Mouse (Mus musculus): Measurements from ENCODE around the gene Tmem53. TPM values are rescaled to one million over a fixed set of nuclear protein-coding genes. Genes with fewer than 3 reads are reported as not detected.

Gene Tmem53
- polyA plus RNA-seq, 1 experiment from 2014 or later, result 6.9 TPM

DNA sequence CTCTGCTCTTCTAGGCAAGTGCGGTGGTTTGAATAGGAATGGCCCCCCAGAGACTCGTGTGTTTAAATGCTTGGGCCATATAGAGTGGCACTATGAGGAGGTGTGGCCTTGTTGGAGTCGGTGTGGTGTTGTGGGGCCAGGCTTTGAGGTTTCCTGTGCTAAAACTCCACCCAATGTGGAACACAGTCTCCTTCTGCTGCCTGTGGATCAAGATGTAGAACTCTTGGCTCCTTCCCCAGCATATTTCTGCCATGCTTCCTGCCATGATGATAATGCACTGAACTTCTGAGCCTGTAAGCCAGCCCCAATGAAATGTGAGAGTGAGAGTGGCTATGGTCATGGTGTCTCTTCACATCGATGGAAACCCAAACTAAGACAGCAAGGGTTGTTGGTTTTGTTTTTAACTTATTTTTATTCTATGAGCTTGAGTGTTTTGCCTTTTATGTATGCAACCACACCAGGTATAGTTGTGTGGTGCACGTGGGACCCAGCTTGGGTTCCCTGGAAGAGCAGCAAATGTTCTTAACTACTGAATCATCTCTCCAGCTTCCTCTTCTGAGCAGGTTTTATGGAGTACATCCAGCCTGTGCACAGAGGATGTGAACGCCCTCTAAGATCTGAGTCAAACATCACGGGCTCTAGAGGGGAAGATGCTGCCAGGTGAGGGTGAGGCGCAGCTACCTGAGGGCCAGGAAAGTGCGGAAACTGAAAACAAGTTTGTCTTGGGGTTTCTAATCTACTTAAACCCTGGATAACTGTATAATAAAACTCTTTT is 30.8 kb upstream of the Tmem53 start:
- Histone ChIP-seq H3K4me3 (ENCODE audit: low read depth, low read length) (no peak overlapping the region), H3K27ac (ENCODE audit: low read depth, low read length) (no peak overlapping the region), H3K9ac (ENCODE audit: low read length) (no peak overlapping the region), H3K27me3 (ENCODE audit: control insufficient read depth, insufficient read depth, low read length) (no peaks in the 10 kb centered on the region), H3K4me1 (ENCODE audit: control insufficient read depth, insufficient read depth, low read length) (no peaks in the 10 kb centered on the region), H3K36me3 (ENCODE audit: control insufficient read depth, insufficient read depth, low read length) (no peaks in the 10 kb centered on the region), H3K4me2 (ENCODE audit: low read depth) (no peak overlapping the region), H3K9me3 (ENCODE audit: control insufficient read depth, low read length) (no peaks in the 10 kb centered on the region)
- 83% methylated on average over 9 of the region's 9 CpGs for WGBS
- DNase-seq (ENCODE audit: low spot score), result no peak
- no peak for ATAC-seq (ENCODE audit: insufficient read depth, low FRiP score, low TSS enrichment)

DNA sequence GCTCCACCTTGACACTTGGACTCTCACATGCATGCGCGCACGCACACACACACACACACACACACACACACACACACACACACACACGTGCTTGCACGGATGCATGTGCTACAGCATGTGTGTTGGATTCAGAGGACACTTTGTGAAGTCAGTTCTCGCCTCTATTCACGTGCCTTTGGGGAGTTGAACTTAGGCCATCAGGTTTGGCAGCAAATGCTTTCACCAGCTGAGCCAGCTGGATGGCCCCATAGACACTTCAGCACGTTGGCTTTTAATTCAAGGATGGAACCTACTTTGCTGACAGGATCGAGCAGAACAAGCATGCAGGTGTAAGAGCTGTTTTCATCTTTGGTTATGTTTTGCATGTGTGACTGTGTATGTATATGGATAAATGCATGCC is 29.9 kb upstream of the Tmem53 start:
- H3K9ac ChIP-seq (ENCODE audit: low read length), result no peak overlapping the region
- H3K4me2 ChIP-seq (ENCODE audit: low read depth), result no peak overlapping the region
- no peak overlapping the region for H3K27ac ChIP-seq (ENCODE audit: low read depth, low read length)
- H3K27me3 ChIP-seq (ENCODE audit: control insufficient read depth, insufficient read depth, low read length), result no peaks in the 10 kb centered on the region
- no peak overlapping the region for H3K4me3 ChIP-seq (ENCODE audit: low read depth, low read length)
- 88% methylated on average over 9 of the region's 9 CpGs for WGBS
- no peaks in the 10 kb centered on the region for H3K36me3 ChIP-seq (ENCODE audit: control insufficient read depth, insufficient read depth, low read length)
- ATAC-seq (ENCODE audit: insufficient read depth, low FRiP score, low TSS enrichment) (no peak), DNase-seq (ENCODE audit: low spot score) (no peak)
- H3K4me1 ChIP-seq (ENCODE audit: control insufficient read depth, insufficient read depth, low read length), result no peaks in the 10 kb centered on the region
- no peaks in the 10 kb centered on the region for H3K9me3 ChIP-seq (ENCODE audit: control insufficient read depth, low read length)

DNA sequence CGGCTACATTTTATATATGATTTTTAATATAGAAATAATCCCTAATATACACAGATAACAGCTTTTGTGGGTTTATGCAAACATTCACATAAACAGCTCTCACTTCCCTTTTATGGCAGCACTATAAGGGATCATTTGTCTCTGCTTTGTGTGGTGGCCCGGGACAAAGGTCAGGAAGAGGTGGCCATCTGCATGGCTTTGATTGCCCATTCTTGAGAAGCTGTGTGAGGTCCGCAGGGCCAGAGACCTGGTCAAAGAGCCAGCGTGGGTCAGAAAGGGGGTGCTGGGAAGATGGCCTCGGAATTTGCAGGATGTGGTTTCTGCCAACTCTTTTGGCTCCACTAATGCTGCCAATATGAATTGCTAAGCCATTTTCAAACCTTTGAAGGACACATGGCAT is 28.8 kb upstream of the Tmem53 start:
- 13% methylated on average over 5 of the region's 5 CpGs for WGBS
- no peak overlapping the region for H3K9ac ChIP-seq (ENCODE audit: low read length)
- no peak overlapping the region for H3K27ac ChIP-seq (ENCODE audit: low read depth, low read length)
- H3K4me2 ChIP-seq (ENCODE audit: low read depth), result no peak overlapping the region
- H3K9me3 ChIP-seq (ENCODE audit: control insufficient read depth, low read length), result no peaks in the 10 kb centered on the region
- no peak for DNase-seq (ENCODE audit: low spot score)
- H3K27me3 ChIP-seq (ENCODE audit: control insufficient read depth, insufficient read depth, low read length), result no peaks in the 10 kb centered on the region
- H3K4me1 ChIP-seq (ENCODE audit: control insufficient read depth, insufficient read depth, low read length), result no peaks in the 10 kb centered on the region
- H3K36me3 ChIP-seq (ENCODE audit: control insufficient read depth, insufficient read depth, low read length), result no peaks in the 10 kb centered on the region
- no peak for ATAC-seq (ENCODE audit: insufficient read depth, low FRiP score, low TSS enrichment)
- H3K4me3 ChIP-seq (ENCODE audit: low read depth, low read length), result no peak overlapping the region

DNA sequence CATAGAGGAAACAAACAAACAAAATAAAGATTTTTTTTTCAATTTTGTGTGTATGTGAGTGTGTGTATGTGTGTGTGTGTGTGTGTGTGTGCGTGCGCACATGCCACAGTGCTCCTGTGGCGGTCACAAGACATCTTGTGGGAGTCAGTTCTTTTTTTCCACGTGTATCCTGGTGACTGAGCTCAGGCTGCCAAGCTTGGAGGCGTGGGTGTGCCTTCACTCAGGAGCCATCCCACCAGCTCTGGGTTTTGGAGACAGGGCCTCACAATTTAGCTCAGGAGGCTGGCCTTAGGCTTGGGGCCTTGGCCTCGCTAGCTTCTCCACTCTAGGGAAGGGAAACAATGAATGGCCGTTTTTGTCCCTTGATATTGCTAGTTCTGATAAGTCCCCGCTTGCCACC is 27.6 kb upstream of the Tmem53 start:
- WGBS, result 72% methylated on average over 8 of the region's 8 CpGs
- Histone ChIP-seq H3K9me3 (ENCODE audit: control insufficient read depth, low read length) (no peaks in the 10 kb centered on the region), H3K9ac (ENCODE audit: low read length) (no peak overlapping the region), H3K4me1 (ENCODE audit: control insufficient read depth, insufficient read depth, low read length) (no peaks in the 10 kb centered on the region), H3K4me2 (ENCODE audit: low read depth) (no peak overlapping the region), H3K36me3 (ENCODE audit: control insufficient read depth, insufficient read depth, low read length) (no peaks in the 10 kb centered on the region), H3K4me3 (ENCODE audit: low read depth, low read length) (no peak overlapping the region), H3K27ac (ENCODE audit: low read depth, low read length) (no peak overlapping the region), H3K27me3 (ENCODE audit: control insufficient read depth, insufficient read depth, low read length) (no peaks in the 10 kb centered on the region)
- ATAC-seq (ENCODE audit: insufficient read depth, low FRiP score, low TSS enrichment), result no peak
- no peak for DNase-seq (ENCODE audit: low spot score)

DNA sequence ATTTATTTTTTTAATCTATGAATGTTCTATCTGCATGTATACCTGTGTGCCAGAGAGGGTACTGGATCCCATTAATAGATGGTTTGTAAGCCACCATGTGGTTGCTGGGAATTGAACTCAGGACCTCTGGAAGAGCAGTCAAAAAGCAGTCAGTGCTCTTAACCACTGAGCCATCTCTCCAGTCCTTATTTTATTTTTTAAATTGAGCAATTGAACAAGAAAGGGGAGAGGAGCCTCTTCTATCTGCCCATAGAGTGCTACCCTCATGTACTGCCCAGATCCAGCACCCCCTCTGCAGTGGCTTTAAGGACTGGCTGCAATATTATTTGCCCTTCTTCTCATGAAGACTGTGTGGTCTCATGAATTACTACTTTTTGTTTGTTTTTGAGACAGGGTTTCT is 26.5 kb upstream of the Tmem53 start:
- no peaks in the 10 kb centered on the region for H3K27me3 ChIP-seq (ENCODE audit: control insufficient read depth, insufficient read depth, low read length)

DNA sequence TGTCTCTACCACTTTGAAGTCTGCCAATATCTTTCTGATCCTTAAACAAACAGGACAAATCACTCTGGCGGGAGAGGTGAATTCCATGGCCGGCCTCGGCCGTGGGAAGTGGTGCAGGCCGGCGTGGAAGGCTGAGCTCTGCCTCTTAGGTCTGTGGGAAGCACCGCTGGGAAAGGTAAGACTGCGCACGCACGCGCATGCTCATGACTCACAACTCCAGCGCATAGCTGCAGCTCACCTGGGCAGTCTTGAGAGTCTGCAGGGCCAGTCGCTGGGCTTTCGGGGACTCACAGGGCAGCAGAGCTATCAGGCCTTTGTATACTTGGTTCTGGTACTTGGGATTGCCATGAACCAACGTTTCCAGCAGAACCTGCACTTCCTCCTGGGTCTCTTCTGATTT is 22.2 kb upstream of the Tmem53 start:
- H3K27me3 ChIP-seq (ENCODE audit: control insufficient read depth, insufficient read depth, low read length), result no peaks in the 10 kb centered on the region
- WGBS, result 77% methylated on average over 15 of the region's 15 CpGs
- DNase-seq (ENCODE audit: low spot score) (no peak), ATAC-seq (ENCODE audit: insufficient read depth, low FRiP score, low TSS enrichment) (no peak)
- H3K4me3 ChIP-seq (ENCODE audit: low read depth, low read length), result no peak overlapping the region
- H3K4me1 ChIP-seq (ENCODE audit: control insufficient read depth, insufficient read depth, low read length), result no peaks in the 10 kb centered on the region
- H3K9ac ChIP-seq (ENCODE audit: low read length), result no peak overlapping the region
- no peaks in the 10 kb centered on the region for H3K9me3 ChIP-seq (ENCODE audit: control insufficient read depth, low read length)
- no peaks in the 10 kb centered on the region for H3K36me3 ChIP-seq (ENCODE audit: control insufficient read depth, insufficient read depth, low read length)
- no peak overlapping the region for H3K27ac ChIP-seq (ENCODE audit: low read depth, low read length)
- H3K4me2 ChIP-seq (ENCODE audit: low read depth), result no peak overlapping the region

More for the DNA sequence above, 26.5 kb upstream of the Tmem53 start:
- H3K4me3 ChIP-seq (ENCODE audit: low read depth, low read length), result no peak overlapping the region
- H3K9ac ChIP-seq (ENCODE audit: low read length), result no peak overlapping the region
- no peak overlapping the region for H3K4me2 ChIP-seq (ENCODE audit: low read depth)
- no peaks in the 10 kb centered on the region for H3K36me3 ChIP-seq (ENCODE audit: control insufficient read depth, insufficient read depth, low read length)
- ATAC-seq (ENCODE audit: insufficient read depth, low FRiP score, low TSS enrichment), result no peak
- H3K27ac ChIP-seq (ENCODE audit: low read depth, low read length), result no peak overlapping the region
- no peaks in the 10 kb centered on the region for H3K4me1 ChIP-seq (ENCODE audit: control insufficient read depth, insufficient read depth, low read length)
- no peaks in the 10 kb centered on the region for H3K9me3 ChIP-seq (ENCODE audit: control insufficient read depth, low read length)
- DNase-seq (ENCODE audit: low spot score), result no peak

DNA sequence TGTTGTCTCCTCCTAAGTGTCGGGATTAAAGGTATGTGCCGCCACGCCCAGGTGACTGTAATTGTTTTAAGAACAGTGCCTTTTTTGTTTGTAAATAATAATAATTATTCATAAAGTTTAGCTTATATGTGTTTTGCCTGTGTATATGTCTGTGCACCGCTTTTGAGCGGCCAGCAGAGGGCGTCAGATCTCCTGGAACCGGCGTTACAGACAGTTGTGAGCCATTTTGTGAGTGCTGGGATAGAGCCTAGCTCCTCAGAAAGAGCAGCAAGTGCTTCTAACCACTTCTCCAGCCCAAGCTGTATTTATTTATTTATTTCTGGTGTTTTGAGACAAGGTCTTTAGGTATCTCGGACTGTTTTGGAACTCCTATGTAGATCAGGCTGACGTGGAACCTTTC is 21.4 kb upstream of the Tmem53 start:
- Histone ChIP-seq H3K27ac (ENCODE audit: low read depth, low read length) (no peak overlapping the region), H3K9ac (ENCODE audit: low read length) (no peak overlapping the region), H3K4me2 (ENCODE audit: low read depth) (no peak overlapping the region), H3K27me3 (ENCODE audit: control insufficient read depth, insufficient read depth, low read length) (no peaks in the 10 kb centered on the region), H3K4me1 (ENCODE audit: control insufficient read depth, insufficient read depth, low read length) (no peaks in the 10 kb centered on the region), H3K36me3 (ENCODE audit: control insufficient read depth, insufficient read depth, low read length) (no peaks in the 10 kb centered on the region), H3K4me3 (ENCODE audit: low read depth, low read length) (no peak overlapping the region), H3K9me3 (ENCODE audit: control insufficient read depth, low read length) (no peaks in the 10 kb centered on the region)
- 62% methylated on average over 10 of the region's 10 CpGs for WGBS
- DNase-seq (ENCODE audit: low spot score) (no peak), ATAC-seq (ENCODE audit: insufficient read depth, low FRiP score, low TSS enrichment) (no peak)

DNA sequence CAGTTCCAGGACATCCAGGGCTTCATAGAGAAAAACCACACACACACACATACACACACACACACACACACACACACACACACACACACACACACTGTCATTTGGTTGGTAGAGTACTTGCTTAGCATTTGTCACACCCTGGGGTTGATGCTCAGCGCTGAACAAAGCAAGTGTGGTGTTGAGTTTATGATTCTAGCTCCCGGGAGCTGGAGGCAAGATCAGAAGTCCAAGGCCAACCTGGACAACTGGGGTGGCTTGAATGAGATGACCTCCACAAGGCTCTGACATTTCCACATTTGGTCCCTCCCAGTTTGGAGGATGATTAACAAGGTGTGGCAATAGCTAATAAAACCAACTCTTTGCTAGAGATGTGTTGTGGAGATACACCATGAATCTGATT is 20.5 kb upstream of the Tmem53 start:
- DNase-seq (ENCODE audit: low spot score) (no peak), ATAC-seq (ENCODE audit: insufficient read depth, low FRiP score, low TSS enrichment) (no peak)
- no peak overlapping the region for H3K9ac ChIP-seq (ENCODE audit: low read length)
- H3K4me2 ChIP-seq (ENCODE audit: low read depth), result no peak overlapping the region
- H3K4me1 ChIP-seq (ENCODE audit: control insufficient read depth, insufficient read depth, low read length), result no peaks in the 10 kb centered on the region
- H3K4me3 ChIP-seq (ENCODE audit: low read depth, low read length), result no peak overlapping the region
- no peaks in the 10 kb centered on the region for H3K27me3 ChIP-seq (ENCODE audit: control insufficient read depth, insufficient read depth, low read length)
- H3K9me3 ChIP-seq (ENCODE audit: control insufficient read depth, low read length), result no peaks in the 10 kb centered on the region
- no peaks in the 10 kb centered on the region for H3K36me3 ChIP-seq (ENCODE audit: control insufficient read depth, insufficient read depth, low read length)
- WGBS, result 72% methylated on average over 2 of the region's 2 CpGs
- no peak overlapping the region for H3K27ac ChIP-seq (ENCODE audit: low read depth, low read length)

DNA sequence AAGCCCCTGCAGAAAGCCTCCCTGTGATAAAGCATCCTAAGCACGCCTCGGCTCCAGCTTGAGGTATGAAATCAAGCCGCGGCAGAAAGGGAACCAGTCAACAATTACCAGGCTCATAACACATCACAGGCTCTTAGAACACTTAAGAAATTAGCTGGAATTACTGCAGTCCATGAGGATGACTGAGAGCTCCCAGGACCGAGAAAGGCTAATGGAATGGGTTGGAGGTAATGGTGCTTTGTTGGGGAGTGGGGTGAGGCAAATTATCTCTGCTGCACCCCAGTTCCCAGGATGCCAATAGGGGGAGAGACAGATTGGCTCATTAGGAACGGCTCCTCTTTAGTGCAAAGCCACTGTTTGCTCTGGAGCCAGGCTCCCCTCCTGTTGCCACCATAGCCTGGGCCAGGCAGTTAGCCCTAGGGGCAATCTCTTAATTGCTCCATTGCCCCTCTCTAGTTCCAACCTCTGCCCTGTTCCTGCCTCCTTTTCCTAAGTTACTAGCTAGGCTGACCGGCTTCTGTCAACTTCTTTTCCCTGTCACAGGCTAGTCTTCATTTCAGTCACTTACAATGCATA is 17.5 kb upstream of the Tmem53 start:
- H3K27me3 ChIP-seq (ENCODE audit: control insufficient read depth, insufficient read depth, low read length), result no peaks in the 10 kb centered on the region
- no peaks in the 10 kb centered on the region for H3K4me1 ChIP-seq (ENCODE audit: control insufficient read depth, insufficient read depth, low read length)
- no peak overlapping the region for H3K27ac ChIP-seq (ENCODE audit: low read depth, low read length)
- no peaks in the 10 kb centered on the region for H3K36me3 ChIP-seq (ENCODE audit: control insufficient read depth, insufficient read depth, low read length)
- H3K4me2 ChIP-seq (ENCODE audit: low read depth), result no peak overlapping the region
- 27% methylated on average over 7 of the region's 7 CpGs for WGBS
- H3K9ac ChIP-seq (ENCODE audit: low read length), result no peak overlapping the region
- no peak overlapping the region for H3K4me3 ChIP-seq (ENCODE audit: low read depth, low read length)
- DNase-seq (ENCODE audit: low spot score), result no peak
- no peaks in the 10 kb centered on the region for H3K9me3 ChIP-seq (ENCODE audit: control insufficient read depth, low read length)
- ATAC-seq (ENCODE audit: insufficient read depth, low FRiP score, low TSS enrichment), result no peak

Data from neural tube, embryonic 11.5 days (tissue).